Mouse (Mus musculus) embryonic facial prominence, embryonic 14.5 days (tissue): ENCODE results near the gene Rundc3a. TPM values are rescaled to one million over a fixed set of nuclear protein-coding genes. Genes with fewer than 3 reads are reported as not detected.

ENCODE experiments used
- ATAC-seq: fragments of 200-750 bp; cut with Nextera tagmentation; 2 replicates; pipeline ENCODE4 v1.8.0; 2017; ENCODE audit warnings: low read depth, moderate number of reproducible peaks, moderate TSS enrichment
- DNase-seq: peaks from one replicate; pipeline ENCODE4 v3.0.0-alpha.2; 2015; ENCODE audit warnings: low spot score
- H3K27ac ChIP-seq: fragments of 300-500 bp; sonication (generic); replicated peaks from 2 replicates; pipeline ENCODE4 v1.5.1; 2014; ENCODE audit warnings: low read depth, mild to moderate bottlenecking, low read length, moderate library complexity
- H3K27me3 ChIP-seq: fragments of 300-500 bp; sonication (generic); replicated peaks from 2 replicates; pipeline ENCODE4 v1.6.1; 2014; ENCODE audit warnings: low read length; ENCODE audit not compliant: control insufficient read depth, insufficient read depth
- H3K36me3 ChIP-seq: fragments of 300-500 bp; sonication (generic); 2 replicates; pipeline ENCODE4 v1.6.1; 2014; ENCODE audit warnings: low read length, mixed read lengths; ENCODE audit not compliant: control insufficient read depth, insufficient read depth
- H3K4me1 ChIP-seq: fragments of 300-500 bp; sonication (generic); 2 replicates; pipeline ENCODE4 v1.6.1; 2014; ENCODE audit warnings: antibody characterized with exemption, low read length; ENCODE audit not compliant: control insufficient read depth, insufficient read depth
- H3K4me2 ChIP-seq: fragments of 300-500 bp; sonication (generic); 2 replicates; pipeline ENCODE4 v1.6.1; 2014; ENCODE audit warnings: low read depth, mild to moderate bottlenecking, low read length, moderate library complexity, mixed read lengths
- H3K4me3 ChIP-seq: fragments of 300-500 bp; sonication (generic); 2 replicates; pipeline ENCODE4 v1.5.1; 2014; ENCODE audit warnings: low read depth, mild to moderate bottlenecking, low read length
- H3K9ac ChIP-seq: fragments of 300-500 bp; sonication (generic); 2 replicates; pipeline ENCODE4 v1.6.1; 2014; ENCODE audit warnings: low read depth, mild to moderate bottlenecking, low read length, moderate library complexity, mixed read lengths
- H3K9me3 ChIP-seq: fragments of 300-500 bp; sonication (generic); 2 replicates; pipeline ENCODE4 v1.6.1; 2016; ENCODE audit warnings: low read length; ENCODE audit not compliant: control insufficient read depth
- WGBS: fragments of 180-500 bp; shearing (Covaris S2); extraction: QIAGEN DNeasy Blood & Tissue Kit; methylation state at CpG from one replicate; pipeline ENCODE4 v1.1.7; 2014; 5-methylcytosine and 5-hydroxymethylcytosine counted together
- polyA plus RNA-seq: library from polyadenylated mRNA; unstranded; fragments of >200 nt; fragmentation: Nextera tagmentation; extraction: Ambion mirVana; gene quantifications from 2 replicates; pipeline ENCODE4 v1.2.1, GENCODE M21; 2014

The Rundc3a gene
- polyA plus RNA-seq, 1 experiment from 2014 or later: 7.1 TPM

DNA sequence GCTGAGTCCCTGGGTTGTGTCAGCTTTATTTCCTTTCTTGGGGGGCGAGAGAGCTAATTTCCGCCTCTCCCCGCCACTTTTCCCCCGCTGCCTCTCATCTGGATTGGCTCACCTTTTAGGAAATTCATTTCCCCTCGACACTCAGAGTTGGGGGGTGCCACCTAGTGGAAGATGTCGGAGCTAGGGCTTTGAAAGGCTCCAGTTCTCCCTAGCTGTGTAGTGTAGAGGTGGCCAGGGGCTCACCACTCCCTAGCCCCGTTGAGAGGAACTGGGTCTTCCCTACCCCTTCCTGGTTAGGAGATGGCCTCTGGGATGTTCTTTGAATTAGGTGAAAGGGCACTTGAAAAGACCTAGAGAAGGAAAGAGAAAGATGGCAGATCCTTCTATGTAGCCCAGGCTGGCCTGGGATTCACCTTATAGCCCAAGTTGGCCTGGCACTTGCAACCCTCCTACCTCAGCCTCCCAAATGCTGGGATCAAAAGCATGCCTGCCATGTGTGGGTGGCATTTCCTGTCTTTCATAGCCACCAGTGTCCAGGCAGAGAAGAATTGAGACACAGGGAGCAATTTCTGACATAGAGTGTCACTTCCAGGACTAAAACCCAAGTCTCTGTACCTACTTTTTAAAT is 37.9 kb downstream of the Rundc3a start:
- peak overlapping the region; percentile 93 for H3K4me2 ChIP-seq
- H3K27me3 ChIP-seq: no peaks in the 10 kb centered on the region
- WGBS: 0% methylated on average over 7 of the region's 7 CpGs
- peak; percentile 56 for ATAC-seq
- no peaks in the 10 kb centered on the region for H3K9me3 ChIP-seq
- H3K27ac ChIP-seq: peak overlapping the region; percentile 80
- H3K9ac ChIP-seq: peak overlapping the region; percentile 65
- H3K4me1 ChIP-seq: 0 out of 2 replicates have a peak, but pooled peaks cover 3% of the 10 kb centered on the region
- peaks cover 33% of the 10 kb centered on the region for H3K36me3 ChIP-seq
- peak overlapping the region; percentile 67 for H3K4me3 ChIP-seq
- peak; percentile 91 for DNase-seq

DNA sequence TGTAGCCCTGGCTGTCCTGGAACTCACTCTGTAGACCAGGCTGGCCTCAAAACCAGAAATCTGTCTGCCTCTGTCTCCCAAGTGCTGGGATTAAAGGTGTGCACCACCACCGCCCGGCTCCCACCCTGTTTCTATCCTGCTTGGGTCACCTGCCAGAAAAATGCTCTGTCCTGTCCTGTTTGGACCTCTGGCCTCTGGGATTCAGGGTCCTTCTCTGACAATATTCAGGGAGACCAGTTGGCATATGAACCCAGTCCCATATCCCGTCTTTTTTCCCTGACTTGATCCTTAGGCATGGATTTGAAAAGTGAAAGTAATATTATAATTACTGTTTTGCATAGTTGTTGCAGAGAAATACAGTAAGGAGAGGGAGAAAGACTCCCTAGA is 38.5 kb downstream of the Rundc3a start:
- WGBS: 79% methylated on average over 3 of the region's 3 CpGs

GRCm38 (mm10) chr11:102432115-102432843 is 39.1 kb downstream of the Rundc3a start:
- no peaks in the 10 kb centered on the region for H3K9me3 ChIP-seq
- peaks cover 7% of the 10 kb centered on the region; the same call in 1 of the 2 replicates for H3K4me1 ChIP-seq
- no peak for ATAC-seq
- no peak overlapping the region for H3K9ac ChIP-seq
- H3K27me3 ChIP-seq: no peaks in the 10 kb centered on the region
- peaks cover 42% of the 10 kb centered on the region for H3K36me3 ChIP-seq
- 68% methylated on average over 14 of the region's 16 CpGs for WGBS
- H3K27ac ChIP-seq: no peak overlapping the region
- H3K4me2 ChIP-seq: peak overlapping the region; percentile 11; the same call in 1 of the 2 replicates
- no peak for DNase-seq
- no peak overlapping the region for H3K4me3 ChIP-seq

More for the DNA sequence above, 38.5 kb downstream of the Rundc3a start:
- no peaks in the 10 kb centered on the region for H3K9me3 ChIP-seq
- H3K36me3 ChIP-seq: peaks cover 38% of the 10 kb centered on the region
- H3K4me3 ChIP-seq: no peak overlapping the region
- H3K4me2 ChIP-seq: 0 out of 2 replicates have a peak overlapping the region, but pooled peaks have one; percentile 11
- no peak for ATAC-seq
- no peak for DNase-seq
- H3K4me1 ChIP-seq: 0 out of 2 replicates have a peak, but pooled peaks cover 3% of the 10 kb centered on the region
- H3K27ac ChIP-seq: no peak overlapping the region
- H3K9ac ChIP-seq: no peak overlapping the region
- H3K27me3 ChIP-seq: no peaks in the 10 kb centered on the region

DNA sequence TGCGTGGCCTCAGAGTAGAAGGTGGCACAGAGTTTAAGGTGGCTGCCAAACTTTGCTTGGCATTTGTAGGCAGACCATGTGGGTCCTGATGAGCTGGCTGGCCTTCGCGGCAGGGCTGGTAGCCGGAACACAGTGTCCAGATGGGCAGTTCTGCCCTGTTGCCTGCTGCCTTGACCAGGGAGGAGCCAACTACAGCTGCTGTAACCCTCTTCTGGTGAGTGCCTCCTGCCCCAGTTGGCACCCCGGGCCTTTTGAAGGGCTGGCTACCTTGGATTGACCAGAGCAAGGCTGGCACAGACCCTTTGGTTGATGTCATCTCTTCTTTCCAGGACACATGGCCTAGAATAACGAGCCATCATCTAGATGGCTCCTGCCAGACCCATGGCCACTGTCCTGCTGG is 39.7 kb downstream of the Rundc3a start:
- ATAC-seq: no peak
- H3K4me3 ChIP-seq: no peak overlapping the region
- no peaks in the 10 kb centered on the region for H3K27me3 ChIP-seq
- peaks cover 13% of the 10 kb centered on the region for H3K4me1 ChIP-seq
- H3K4me2 ChIP-seq: no peak overlapping the region
- H3K27ac ChIP-seq: no peak overlapping the region
- no peaks in the 10 kb centered on the region for H3K9me3 ChIP-seq
- H3K9ac ChIP-seq: peak overlapping the region; percentile 25; the same call in 1 of the 2 replicates
- 93% methylated on average over 6 of the region's 6 CpGs for WGBS
- DNase-seq: no peak
- peaks cover 47% of the 10 kb centered on the region for H3K36me3 ChIP-seq

- Histone ChIP-seq H3K9me3 (no peaks in the 10 kb centered on the region), H3K4me3 (no peak overlapping the region), H3K27me3 (no peaks in the 10 kb centered on the region), H3K36me3 (peaks cover 56% of the 10 kb centered on the region), H3K4me2 (no peak overlapping the region), H3K9ac (no peak overlapping the region), H3K4me1 (peaks cover 16% of the 10 kb centered on the region), H3K27ac (no peak overlapping the region)
- no peak for DNase-seq
- 96% methylated on average over 7 of the region's 7 CpGs for WGBS
- ATAC-seq: no peak
Observed at GRCm38 (mm10) chr11:102433866-102434265, 40.7 kb downstream of the Rundc3a start.

GRCm38 (mm10) chr11:102434406-102434805 is 41.2 kb downstream of the Rundc3a start:
- H3K9ac ChIP-seq: no peak overlapping the region
- H3K36me3 ChIP-seq: peaks cover 62% of the 10 kb centered on the region
- peaks cover 16% of the 10 kb centered on the region for H3K4me1 ChIP-seq
- 7% methylated on average over 7 of the region's 7 CpGs for WGBS
- no peak overlapping the region for H3K27ac ChIP-seq
- H3K4me2 ChIP-seq: no peak overlapping the region
- ATAC-seq: no peak; the same call in 1 of the 2 replicates
- H3K9me3 ChIP-seq: no peaks in the 10 kb centered on the region
- peak; percentile 93 for DNase-seq
- H3K27me3 ChIP-seq: no peaks in the 10 kb centered on the region
- H3K4me3 ChIP-seq: no peak overlapping the region

DNA sequence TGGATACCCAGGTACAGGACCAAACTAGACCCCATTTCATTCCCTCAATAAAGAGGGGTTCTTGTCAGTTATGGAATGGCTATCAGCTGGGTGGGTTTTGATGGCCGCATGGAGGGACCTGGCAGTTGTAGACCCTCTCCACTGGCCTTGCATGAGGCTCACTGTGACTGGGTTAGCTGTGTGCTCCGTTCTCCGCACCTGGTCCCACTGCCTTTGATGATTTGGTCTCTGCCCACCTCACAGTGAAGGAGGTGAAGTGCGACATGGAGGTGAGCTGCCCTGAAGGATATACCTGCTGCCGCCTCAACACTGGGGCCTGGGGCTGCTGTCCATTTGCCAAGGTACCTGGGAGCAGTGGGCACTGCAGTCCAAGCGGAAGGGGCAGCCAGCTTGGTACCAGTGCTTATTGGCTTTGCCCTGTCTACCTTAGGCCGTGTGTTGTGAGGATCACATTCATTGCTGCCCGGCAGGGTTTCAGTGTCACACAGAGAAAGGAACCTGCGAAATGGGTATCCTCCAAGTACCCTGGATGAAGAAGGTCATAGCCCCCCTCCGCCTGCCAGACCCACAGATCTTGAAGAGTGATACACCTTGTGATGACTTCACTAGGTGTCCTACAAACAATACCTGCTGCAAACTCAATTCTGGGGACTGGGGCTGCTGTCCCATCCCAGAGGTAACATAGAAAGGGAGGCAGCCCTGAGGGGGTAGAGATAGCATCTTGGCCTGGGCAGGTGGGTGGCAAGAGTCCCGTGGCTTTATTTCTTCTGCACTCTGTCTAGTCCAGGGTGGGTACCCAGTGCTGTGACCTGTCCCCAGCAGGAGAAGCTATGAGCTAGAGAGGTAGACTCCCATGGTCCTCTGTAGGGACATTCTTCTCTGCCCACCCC is 41.9 kb downstream of the Rundc3a start:
- Histone ChIP-seq H3K9me3 (no peaks in the 10 kb centered on the region), H3K4me3 (no peak overlapping the region), H3K4me2 (no peak overlapping the region), H3K4me1 (peaks cover 13% of the 10 kb centered on the region), H3K27ac (no peak overlapping the region), H3K36me3 (peaks cover 68% of the 10 kb centered on the region), H3K27me3 (no peaks in the 10 kb centered on the region), H3K9ac (no peak overlapping the region)
- DNase-seq: no peak
- no peak for ATAC-seq
- 89% methylated on average over 11 of the region's 11 CpGs for WGBS

DNA sequence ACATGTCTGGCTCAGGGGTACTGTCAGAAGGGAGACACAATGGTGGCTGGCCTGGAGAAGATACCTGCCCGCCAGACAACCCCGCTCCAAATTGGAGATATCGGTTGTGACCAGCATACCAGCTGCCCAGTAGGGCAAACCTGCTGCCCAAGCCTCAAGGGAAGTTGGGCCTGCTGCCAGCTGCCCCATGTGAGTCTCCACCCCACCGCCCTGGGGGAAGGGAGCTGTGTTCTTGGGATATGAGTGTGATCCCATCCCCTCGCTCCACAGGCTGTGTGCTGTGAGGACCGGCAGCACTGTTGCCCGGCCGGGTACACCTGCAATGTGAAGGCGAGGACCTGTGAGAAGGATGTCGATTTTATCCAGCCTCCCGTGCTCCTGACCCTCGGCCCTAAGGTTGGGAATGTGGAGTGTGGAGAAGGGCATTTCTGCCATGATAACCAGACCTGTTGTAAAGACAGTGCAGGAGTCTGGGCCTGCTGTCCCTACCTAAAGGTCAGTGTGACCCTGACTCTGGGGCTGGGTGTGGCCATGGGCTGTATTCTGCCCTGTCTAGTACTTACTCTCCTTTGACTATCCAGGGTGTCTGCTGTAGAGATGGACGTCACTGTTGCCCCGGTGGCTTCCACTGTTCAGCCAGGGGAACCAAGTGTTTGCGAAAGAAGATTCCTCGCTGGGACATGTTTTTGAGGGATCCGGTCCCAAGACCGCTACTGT is 42.7 kb downstream of the Rundc3a start:
- ATAC-seq (no peak), DNase-seq (no peak)
- no peaks in the 10 kb centered on the region for H3K9me3 ChIP-seq
- no peak overlapping the region for H3K9ac ChIP-seq
- no peaks in the 10 kb centered on the region for H3K27me3 ChIP-seq
- H3K4me1 ChIP-seq: peaks cover 13% of the 10 kb centered on the region
- H3K36me3 ChIP-seq: peaks cover 75% of the 10 kb centered on the region
- H3K4me3 ChIP-seq: no peak overlapping the region
- WGBS: 89% methylated on average over 18 of the region's 18 CpGs
- H3K4me2 ChIP-seq: no peak overlapping the region
- H3K27ac ChIP-seq: no peak overlapping the region
